Comparison of ENCODE assay signal across 18 mouse cellular contexts in genomic region chr7:116529793-116530192, GRCm38 (mm10). TPM values are rescaled to one million over a fixed set of nuclear protein-coding genes. Genes with fewer than 3 reads are reported as not detected.
DNase-seq lines count a peak whose midpoint lies in the region; ATAC-seq and TF ChIP-seq lines count a peak whose summit lies in the region.
"Had no signal": no experiment of that assay in that cellular context is flagged by ENCODE, and none has a peak within 500 bp of the region (broad histone marks: within the 10 kb centered on the region; RNA-seq: fewer than 3 reads in every experiment).

No protein-coding gene starts in this region.

- no peak for ATAC-seq in lung, embryonic 14.5 days (ENCODE audit: insufficient read depth)
- no peak for ATAC-seq in forebrain, postnatal 0 days

- intact Hi-C loops in left cerebral cortex, postnatal 4 days (cut with DNase I) = no loop called here

- H3K27me3 ChIP-seq in lung, embryonic 14.5 days (ENCODE audit: insufficient read depth, low read length) = no peaks in the 10 kb centered on the region
- H3K27me3 ChIP-seq in forebrain, postnatal 0 days (ENCODE audit: insufficient read depth, low read length) = no peaks in the 10 kb centered on the region
- H3K27me3 ChIP-seq: embryonic facial prominence, embryonic 15.5 days; liver, embryonic 15.5 days had no signal

- H3K9ac ChIP-seq in lung, embryonic 14.5 days = no peak overlapping the region
- no peak overlapping the region for H3K9ac ChIP-seq in forebrain, postnatal 0 days
- H3K9ac ChIP-seq: embryonic facial prominence, embryonic 15.5 days; hindbrain, embryonic 14.5 days; liver, embryonic 15.5 days had no signal

- H3K4me1 ChIP-seq in lung, embryonic 14.5 days (ENCODE audit: insufficient read depth) = no peaks in the 10 kb centered on the region
- no peaks in the 10 kb centered on the region for H3K4me1 ChIP-seq in forebrain, postnatal 0 days (ENCODE audit: insufficient read depth)
- H3K4me1 ChIP-seq: embryonic facial prominence, embryonic 15.5 days; limb, embryonic 10.5 days; liver, embryonic 15.5 days had no signal

- DNase-seq in lung, embryonic 14.5 days = peak; percentile 6
- DNase-seq in lung, postnatal 4 days = no peak
- peak; percentile 58 to 69 for DNase-seq in B cell, adult 2 months
- peak; percentile 13 for DNase-seq in T-cell, adult 2 months (ENCODE audit: low spot score)
- DNase-seq in monocyte, adult 2 months (ENCODE audit: low read depth in 1 of 2, low spot score in 2 of 2) = peak; percentile 26 to 37
- DNase-seq in left cerebral cortex, postnatal 4 days = no peak
- DNase-seq in frontal cortex, postnatal 14 days (ENCODE audit: low spot score in 2 of 2) = no peak
- DNase-seq in forebrain, postnatal 0 days = no peak
- DNase-seq: cerebellum, adult 2 months; kidney, adult 11 months; kidney, postnatal 25 days; layer of hippocampus, adult 9-11 months; right cerebral cortex, postnatal 14 days; thymus, adult 18-20 months had no signal

- H3K36me3 ChIP-seq in lung, embryonic 14.5 days (ENCODE audit: insufficient read depth) = peaks cover 52% of the 10 kb centered on the region
- peaks cover 32% of the 10 kb centered on the region for H3K36me3 ChIP-seq in forebrain, postnatal 0 days (ENCODE audit: insufficient read depth)
- H3K36me3 ChIP-seq: liver, embryonic 15.5 days had no signal

- no peak overlapping the region for H3K4me2 ChIP-seq in lung, embryonic 14.5 days
- no peak overlapping the region for H3K4me2 ChIP-seq in forebrain, postnatal 0 days (ENCODE audit: low read depth)
- H3K4me2 ChIP-seq: embryonic facial prominence, embryonic 15.5 days; hindbrain, embryonic 14.5 days; liver, embryonic 15.5 days had no signal

- 66% methylated on average over 4 of the region's 4 CpGs for WGBS in lung, embryonic 14.5 days
- 86% methylated on average over 4 of the region's 4 CpGs for WGBS in forebrain, postnatal 0 days

- no peak overlapping the region for H3K27ac ChIP-seq in lung, embryonic 14.5 days (ENCODE audit: low read depth)
- H3K27ac ChIP-seq in forebrain, postnatal 0 days (ENCODE audit: low read depth, low read length) = no peak overlapping the region
- H3K27ac ChIP-seq: embryonic facial prominence, embryonic 15.5 days; hindbrain, embryonic 14.5 days; limb, embryonic 10.5 days; liver, embryonic 15.5 days had no signal

- H3K9me3 ChIP-seq in lung, embryonic 14.5 days (ENCODE audit: low read depth, low read length) = no peaks in the 10 kb centered on the region
- H3K9me3 ChIP-seq in forebrain, postnatal 0 days (ENCODE audit: low read length) = no peaks in the 10 kb centered on the region
- H3K9me3 ChIP-seq: embryonic facial prominence, embryonic 15.5 days; limb, embryonic 10.5 days; liver, embryonic 15.5 days had no signal

- TF ChIP-seq CTCF in lung, embryonic 14.5 days (IDR thresholded peaks at IDR 0.05; ENCODE audit: low read depth) = no peak
- TF ChIP-seq CTCF in forebrain, postnatal 0 days (IDR thresholded peaks at IDR 0.05; ENCODE audit: low read depth) = no peak

- H3K4me3 ChIP-seq in lung, embryonic 14.5 days (ENCODE audit: low read depth, low read length) = no peak overlapping the region
- H3K4me3 ChIP-seq in forebrain, postnatal 0 days (ENCODE audit: low read depth, low read length) = no peak overlapping the region
- H3K4me3 ChIP-seq: embryonic facial prominence, embryonic 15.5 days; limb, embryonic 10.5 days; liver, embryonic 15.5 days had no signal

RNA-seq across cellular contexts. Expression of gene Nucb2, which starts 25.6 kb away (rescaled TPM):
- 16.8 and 20.2 TPM in 2 replicates for polyA plus RNA-seq in lung, embryonic 14.5 days (2014; fragmentation: Nextera tagmentation; extraction: Ambion mirVana)
- 10 to 100 TPM; 38.6 to 43.5 TPM for total RNA-seq in left cerebral cortex, postnatal 4 days (2021)
- total RNA-seq in forebrain, postnatal 0 days (2014; rRNA removed) = 32.6 and 36.6 TPM in 2 replicates
- 38.5 and 38.8 TPM in 2 replicates for polyA plus RNA-seq in forebrain, postnatal 0 days (2015; fragmentation: Nextera tagmentation; extraction: Ambion mirVana)

Comparison
In these comparisons a context has a peak if more than half of its experiments do, and no peak if none do; other contexts are left out.
1. DNase-seq: peak in lung, embryonic 14.5 days (single experiment), B cell, adult 2 months (2 of 2), T-cell, adult 2 months (single experiment) and monocyte, adult 2 months (2 of 2); none in lung, postnatal 4 days (0 of 2), left cerebral cortex, postnatal 4 days (single experiment), frontal cortex, postnatal 14 days (0 of 2) and forebrain, postnatal 0 days (single experiment).